Mouse (Mus musculus): Measurements from ENCODE around the gene Trim7. TPM values are rescaled to one million over a fixed set of nuclear protein-coding genes. Genes with fewer than 3 reads are reported as not detected.
"Not testable (repeated sequence)": the region's sequence is repeated elsewhere in the genome, so short reads cannot be mapped to it uniquely, and the experiment has no call there.

Trim7 gene
- total and polyA plus RNA-seq, 3 experiments, result 18.2 to 27.9 (median 18.4) TPM

DNA sequence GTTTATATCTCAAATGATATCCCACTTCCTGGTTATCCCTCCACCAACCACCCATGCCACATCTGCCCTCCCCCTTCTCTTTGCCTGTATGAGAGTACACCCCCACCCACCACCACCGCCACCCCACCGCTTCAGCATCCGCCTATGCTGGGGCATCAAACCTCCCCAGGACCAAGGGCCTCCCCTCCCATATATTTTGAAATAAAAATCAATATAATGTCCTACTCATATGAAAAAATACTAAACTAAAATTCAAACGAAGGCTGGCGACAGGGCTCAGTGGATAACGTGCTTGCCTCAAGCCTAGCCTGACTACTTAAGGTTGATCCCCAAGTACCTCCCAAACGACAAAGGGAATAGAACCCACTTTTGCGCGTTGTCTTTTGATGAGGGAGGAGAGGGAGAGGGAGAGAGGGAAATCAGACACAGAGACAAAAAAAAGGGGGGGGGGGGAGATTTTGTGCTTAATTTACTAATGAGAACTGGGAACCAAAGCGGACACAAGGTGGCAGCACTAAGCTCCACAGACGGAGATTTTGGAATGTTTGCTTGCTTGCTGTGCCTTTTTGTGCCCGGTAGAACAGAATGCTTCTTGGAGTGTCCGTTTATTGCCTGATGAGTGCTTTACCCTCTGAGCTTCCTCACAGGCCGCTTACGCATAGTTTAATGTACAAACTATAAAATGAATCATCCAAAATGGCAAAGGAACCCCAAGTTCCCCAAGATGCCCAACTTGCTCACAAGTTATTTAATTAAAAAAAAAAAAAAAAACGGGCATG is 37.4 kb upstream of the Trim7 start:
- intact Hi-C loops (cut with DNase I), result loop anchor here (5.0 kb wide), 1 partner anchor 484 kb away; no protein-coding TSS in a partner anchor
- H3K27me3 ChIP-seq (ENCODE audit: control insufficient read depth, insufficient read depth, low read length), result no peaks in the 10 kb centered on the region
- 0 out of 2 replicates have a peak overlapping the region, but pooled peaks have one; percentile 35 for H3K9ac ChIP-seq (ENCODE audit: low read depth, low read length)
- H3K27ac ChIP-seq, result no peak overlapping the region; the same call in 1 of the 2 replicates
- H3K4me3 ChIP-seq, result peak overlapping the region; percentile 14; the same call in 1 of the 2 replicates
- no peaks in the 10 kb centered on the region for H3K79me2 ChIP-seq (replicated peaks; ENCODE audit: control insufficient read depth, insufficient read depth, low read length)
- no peaks in the 10 kb centered on the region for H3K36me3 ChIP-seq (ENCODE audit: control insufficient read depth, insufficient read depth, low read length)
- peak; percentile 78 to 81 for DNase-seq
- 0 out of 2 replicates have a peak, but pooled peaks have one; percentile 50 for TF ChIP-seq EP300 (IDR thresholded peaks at IDR 0.05; ENCODE audit: insufficient read depth, low read depth, low read length)
- TF ChIP-seq POLR2A (IDR thresholded peaks at IDR 0.05; ENCODE audit: insufficient read depth, low read depth, low read length), result no peak
- TF ChIP-seq CTCF (IDR thresholded peaks at IDR 0.05), result peak; percentile 80
- no peaks in the 10 kb centered on the region for H3K4me1 ChIP-seq (ENCODE audit: control insufficient read depth, insufficient read depth, low read length)
- WGBS, result 6% methylated on average over 16 of the region's 16 CpGs

GRCm38 (mm10) chr11:48789215-48789614 is 36.7 kb upstream of the Trim7 start:
- no peak for DNase-seq
- Histone ChIP-seq H3K9ac (ENCODE audit: low read depth, low read length) (no peak overlapping the region), H3K4me3 (no peak overlapping the region), H3K79me2 (replicated peaks; ENCODE audit: control insufficient read depth, insufficient read depth, low read length) (no peaks in the 10 kb centered on the region), H3K27ac (no peak overlapping the region), H3K36me3 (ENCODE audit: control insufficient read depth, insufficient read depth, low read length) (no peaks in the 10 kb centered on the region), H3K4me1 (ENCODE audit: control insufficient read depth, insufficient read depth, low read length) (no peaks in the 10 kb centered on the region), H3K27me3 (ENCODE audit: control insufficient read depth, insufficient read depth, low read length) (no peaks in the 10 kb centered on the region)
- WGBS, result 79% methylated on average over 5 of the region's 5 CpGs
- TF ChIP-seq EP300 (IDR thresholded peaks at IDR 0.05; ENCODE audit: insufficient read depth, low read depth, low read length) (no peak), POLR2A (IDR thresholded peaks at IDR 0.05; ENCODE audit: insufficient read depth, low read depth, low read length) (no peak), CTCF (IDR thresholded peaks at IDR 0.05) (no peak)
- intact Hi-C loops (cut with DNase I), result loop anchor here (5.0 kb wide), 1 partner anchor 483 kb away; no protein-coding TSS in a partner anchor

DNA sequence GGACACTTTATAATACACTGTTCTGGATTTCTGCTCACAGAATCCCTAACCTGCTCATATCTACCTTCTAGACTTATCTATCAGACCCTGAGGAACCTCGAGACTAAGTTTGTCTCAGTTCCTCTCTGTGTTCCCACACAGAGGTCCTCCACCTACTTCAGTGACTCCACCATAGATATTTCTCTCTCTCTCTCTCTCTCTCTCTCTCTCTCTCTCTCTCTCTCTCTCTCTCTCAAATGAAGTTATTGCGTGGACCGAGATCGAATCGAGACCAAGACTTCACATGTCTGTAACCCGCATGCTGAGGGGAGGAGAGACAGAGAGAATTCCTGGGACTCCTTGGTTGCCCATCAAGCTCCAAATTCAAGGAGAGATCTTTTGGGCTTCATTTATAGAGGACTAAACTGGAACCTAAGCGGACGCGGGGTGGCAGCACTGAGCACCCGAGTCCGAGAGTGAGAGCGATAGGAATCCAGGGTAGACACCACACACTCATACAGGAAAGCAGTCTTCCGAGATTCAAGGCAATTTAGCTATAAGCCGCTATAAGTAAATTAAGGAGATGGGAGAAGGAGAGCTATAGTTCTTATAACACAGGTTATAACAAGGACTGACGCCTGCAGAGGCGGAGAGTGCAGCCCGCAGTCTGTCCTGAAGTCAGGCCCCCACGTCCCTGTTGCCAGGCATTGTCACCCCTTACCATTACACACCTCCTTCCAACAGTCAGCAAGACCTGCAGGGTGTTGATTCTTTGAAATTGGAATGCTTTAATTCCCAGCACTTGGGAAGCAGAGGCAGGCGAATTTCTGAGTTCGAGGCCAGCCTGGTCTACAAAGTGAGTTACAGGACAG is 35.7 kb upstream of the Trim7 start:
- WGBS, result 13% methylated on average over 20 of the region's 20 CpGs
- no peaks in the 10 kb centered on the region for H3K4me1 ChIP-seq (ENCODE audit: control insufficient read depth, insufficient read depth, low read length)
- peak overlapping the region; percentile 31; the same call in 1 of the 2 replicates for H3K4me3 ChIP-seq
- H3K27ac ChIP-seq, result peak overlapping the region; percentile 6; the same call in 1 of the 2 replicates
- no peaks in the 10 kb centered on the region for H3K79me2 ChIP-seq (replicated peaks; ENCODE audit: control insufficient read depth, insufficient read depth, low read length)
- no peaks in the 10 kb centered on the region for H3K36me3 ChIP-seq (ENCODE audit: control insufficient read depth, insufficient read depth, low read length)
- intact Hi-C loops (cut with DNase I), result loop anchor here (1.0 to 5.0 kb wide), 3 partner anchors 69 to 482 kb away; no protein-coding TSS in a partner anchor
- DNase-seq, result peak; percentile 85 to 91
- no peaks in the 10 kb centered on the region for H3K27me3 ChIP-seq (ENCODE audit: control insufficient read depth, insufficient read depth, low read length)
- TF ChIP-seq CTCF (IDR thresholded peaks at IDR 0.05) (peak; percentile 96), POLR2A (IDR thresholded peaks at IDR 0.05; ENCODE audit: insufficient read depth, low read depth, low read length) (no peak), EP300 (IDR thresholded peaks at IDR 0.05; ENCODE audit: insufficient read depth, low read depth, low read length) (0 out of 2 replicates have a peak, but pooled peaks have one; percentile 38)
- no peak overlapping the region for H3K9ac ChIP-seq (ENCODE audit: low read depth, low read length)

DNA sequence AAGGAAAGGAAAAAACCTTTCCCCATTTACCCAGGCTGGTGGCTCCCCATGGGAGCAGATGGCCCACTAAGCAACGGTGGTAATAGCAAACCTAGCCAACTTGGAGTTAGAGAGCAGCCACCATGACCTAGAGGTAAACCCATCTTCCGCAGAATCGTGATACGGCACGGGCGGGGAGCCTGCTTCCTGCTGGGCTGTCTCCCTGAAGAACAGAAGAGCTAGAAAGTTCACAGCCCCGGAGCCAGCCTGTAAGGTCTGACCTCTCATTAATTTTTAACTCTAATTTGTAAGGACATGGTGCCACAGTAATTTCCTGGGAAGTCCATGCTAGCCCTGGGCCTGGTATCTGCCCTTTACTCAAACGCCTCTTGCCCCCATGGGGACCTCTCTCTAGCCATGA is 35.0 kb upstream of the Trim7 start:
- no peak for DNase-seq
- Histone ChIP-seq H3K4me1 (ENCODE audit: control insufficient read depth, insufficient read depth, low read length) (no peaks in the 10 kb centered on the region), H3K79me2 (replicated peaks; ENCODE audit: control insufficient read depth, insufficient read depth, low read length) (no peaks in the 10 kb centered on the region), H3K27me3 (ENCODE audit: control insufficient read depth, insufficient read depth, low read length) (no peaks in the 10 kb centered on the region), H3K36me3 (ENCODE audit: control insufficient read depth, insufficient read depth, low read length) (no peaks in the 10 kb centered on the region), H3K9ac (ENCODE audit: low read depth, low read length) (no peak overlapping the region), H3K27ac (no peak overlapping the region), H3K4me3 (no peak overlapping the region)
- intact Hi-C loops (cut with DNase I), result loop anchor here (1.0 to 2.0 kb wide), 2 partner anchors 68 to 316 kb away; no protein-coding TSS in a partner anchor
- TF ChIP-seq CTCF (IDR thresholded peaks at IDR 0.05) (no peak), POLR2A (IDR thresholded peaks at IDR 0.05; ENCODE audit: insufficient read depth, low read depth, low read length) (no peak), EP300 (IDR thresholded peaks at IDR 0.05; ENCODE audit: insufficient read depth, low read depth, low read length) (no peak)
- WGBS, result 40% methylated on average over 8 of the region's 8 CpGs

GRCm38 (mm10) chr11:48791894-48792293 is 34.0 kb upstream of the Trim7 start:
- not testable (repeated sequence) for H3K4me3 ChIP-seq; DNase-seq; H3K9ac ChIP-seq (ENCODE audit: low read depth, low read length); H3K79me2 ChIP-seq (replicated peaks; ENCODE audit: control insufficient read depth, insufficient read depth, low read length); H3K4me1 ChIP-seq (ENCODE audit: control insufficient read depth, insufficient read depth, low read length); H3K36me3 ChIP-seq (ENCODE audit: control insufficient read depth, insufficient read depth, low read length); H3K27ac ChIP-seq; H3K27me3 ChIP-seq (ENCODE audit: control insufficient read depth, insufficient read depth, low read length)
- intact Hi-C loops (cut with DNase I), result loop anchor here (2.0 kb wide), 1 partner anchor 315 kb away; no protein-coding TSS in a partner anchor
- 88% methylated on average over 9 of the region's 9 CpGs for WGBS

All from heart, adult 2 months (tissue).